Mouse (Mus musculus) heart, embryonic 16.5 days (tissue): ENCODE measurements around the gene 1700022I11Rik. TPM values are rescaled to one million over a fixed set of nuclear protein-coding genes. Genes with fewer than 3 reads are reported as not detected.

ENCODE experiments used
- ATAC-seq: fragments of 200-750 bp; cut with Nextera tagmentation; replicated peaks from 2 replicates; pipeline ENCODE4 v1.8.0; 2017; ENCODE audit warnings: moderate number of reproducible peaks; ENCODE audit not compliant: insufficient read depth, low FRiP score; ENCODE audit errors: extremely low read depth
- H3K27ac ChIP-seq: fragments of 300-500 bp; sonication (generic); 2 replicates; pipeline ENCODE4 v1.5.1; 2014; ENCODE audit warnings: mild to moderate bottlenecking, low read length, control low read depth, moderate library complexity
- H3K27me3 ChIP-seq: fragments of 300-500 bp; sonication (generic); 2 replicates; pipeline ENCODE4 v1.6.1; 2014; ENCODE audit warnings: low read length, mixed read lengths; ENCODE audit not compliant: control insufficient read depth, insufficient read depth
- H3K36me3 ChIP-seq: fragments of 300-500 bp; sonication (generic); 2 replicates; pipeline ENCODE4 v1.6.1; 2014; ENCODE audit not compliant: control insufficient read depth, insufficient read depth
- H3K4me1 ChIP-seq: fragments of 300-500 bp; sonication (generic); 2 replicates; pipeline ENCODE4 v1.6.1; 2014; ENCODE audit warnings: low read length, mixed read lengths; ENCODE audit not compliant: control insufficient read depth, insufficient read depth
- H3K4me2 ChIP-seq: fragments of 300-500 bp; sonication (generic); 2 replicates; pipeline ENCODE4 v1.6.1; 2014; ENCODE audit warnings: low read depth, mild to moderate bottlenecking, control low read depth, low read length
- H3K4me3 ChIP-seq: fragments of 300-500 bp; sonication (generic); 2 replicates; pipeline ENCODE4 v1.5.1; 2014; ENCODE audit warnings: mild to moderate bottlenecking, control low read depth, low read length
- H3K9ac ChIP-seq: fragments of 300-500 bp; sonication (generic); 2 replicates; pipeline ENCODE4 v1.6.1; 2014; ENCODE audit warnings: low read length, control low read depth
- H3K9me3 ChIP-seq: fragments of 300-500 bp; sonication (generic); replicated peaks from 2 replicates; pipeline ENCODE4 v1.6.1; 2016; ENCODE audit warnings: low read length; ENCODE audit not compliant: control insufficient read depth
- WGBS: fragments of 180-500 bp; shearing (Covaris S2); extraction: QIAGEN DNeasy Blood & Tissue Kit; methylation state at CpG from one replicate; pipeline ENCODE4 v1.1.7; 2014; 5-methylcytosine and 5-hydroxymethylcytosine counted together
- polyA plus RNA-seq: library from polyadenylated mRNA; unstranded; fragments of >200 nt; fragmentation: Nextera tagmentation; extraction: Ambion mirVana; gene quantifications from 2 replicates; pipeline ENCODE4 v1.2.1, GENCODE M21; 2015

The 1700022I11Rik gene
- polyA plus RNA-seq, 1 experiment from 2014 or later = 1.4 TPM

GRCm38 (mm10) chr4:42949051-42949675 is 20.2 kb upstream of the 1700022I11Rik start:
- H3K4me1 ChIP-seq = peaks cover 39% of the 10 kb centered on the region
- H3K4me2 ChIP-seq = peak overlapping the region; percentile 73
- H3K36me3 ChIP-seq = no peaks in the 10 kb centered on the region
- H3K27ac ChIP-seq = peak overlapping the region; percentile 69
- peak overlapping the region; percentile 60 for H3K9ac ChIP-seq
- WGBS = 11% methylated on average over 14 of the region's 14 CpGs
- peaks cover 5% of the 10 kb centered on the region for H3K27me3 ChIP-seq
- no peaks in the 10 kb centered on the region for H3K9me3 ChIP-seq
- peak overlapping the region; percentile 79 for H3K4me3 ChIP-seq
- ATAC-seq = no peak

GRCm38 (mm10) chr4:42949676-42950051 is 19.7 kb upstream of the 1700022I11Rik start, which contains the start of gene Dnajb5:
Dnajb5 (plus strand) TSS chr4:42949814.
- Histone ChIP-seq H3K4me1 (peaks cover 42% of the 10 kb centered on the region), H3K9me3 (no peaks in the 10 kb centered on the region), H3K36me3 (no peaks in the 10 kb centered on the region), H3K4me2 (peak within 1 kb of the TSS; percentile 73), H3K27me3 (peaks cover 5% of the 10 kb centered on the region), H3K27ac (peak within 1 kb of the TSS; percentile 98), H3K9ac (peak within 1 kb of the TSS; percentile 99), H3K4me3 (peak within 1 kb of the TSS; percentile 79)
- peak; percentile 89 for ATAC-seq
- WGBS = 1% methylated on average over 38 of the region's 39 CpGs

GRCm38 (mm10) chr4:42950065-42950558 is 19.3 kb upstream of the 1700022I11Rik start:
- Histone ChIP-seq H3K9me3 (no peaks in the 10 kb centered on the region), H3K9ac (peak overlapping the region; percentile 99), H3K4me1 (peaks cover 44% of the 10 kb centered on the region), H3K4me3 (peak overlapping the region; percentile 79), H3K36me3 (no peaks in the 10 kb centered on the region), H3K27ac (peak overlapping the region; percentile 98), H3K27me3 (peaks cover 5% of the 10 kb centered on the region), H3K4me2 (peak overlapping the region; percentile 73)
- 2% methylated on average over 15 of the region's 27 CpGs for WGBS
- ATAC-seq = peak; percentile 59

GRCm38 (mm10) chr4:42951206-42952195 is 17.9 kb upstream of the 1700022I11Rik start:
- no peak for ATAC-seq
- Histone ChIP-seq H3K9me3 (no peaks in the 10 kb centered on the region), H3K4me3 (peak overlapping the region; percentile 79), H3K27ac (peak overlapping the region; percentile 98), H3K4me2 (peak overlapping the region; percentile 73), H3K27me3 (peaks cover 4% of the 10 kb centered on the region), H3K9ac (peak overlapping the region; percentile 99), H3K36me3 (peaks cover under 1% of the 10 kb centered on the region), H3K4me1 (peaks cover 44% of the 10 kb centered on the region)
- WGBS = 60% methylated on average over 11 of the region's 11 CpGs

GRCm38 (mm10) chr4:42952563-42952962 is 16.8 kb upstream of the 1700022I11Rik start:
- Histone ChIP-seq H3K27me3 (no peaks in the 10 kb centered on the region; the same call in 1 of the 2 replicates), H3K4me3 (no peak overlapping the region), H3K36me3 (peaks cover 9% of the 10 kb centered on the region), H3K9ac (peak overlapping the region; percentile 99), H3K9me3 (no peaks in the 10 kb centered on the region), H3K27ac (peak overlapping the region; percentile 98), H3K4me2 (peak overlapping the region; percentile 73), H3K4me1 (peaks cover 44% of the 10 kb centered on the region)
- no peak for ATAC-seq
- WGBS = 77% methylated on average over 7 of the region's 7 CpGs

- peak overlapping the region; percentile 27; the same call in 1 of the 2 replicates for H3K4me3 ChIP-seq
- H3K27me3 ChIP-seq = no peaks in the 10 kb centered on the region
- H3K9ac ChIP-seq = peak overlapping the region; percentile 99
- peak overlapping the region; percentile 98 for H3K27ac ChIP-seq
- no peaks in the 10 kb centered on the region for H3K9me3 ChIP-seq
- peak; percentile 71 for ATAC-seq
- peaks cover 50% of the 10 kb centered on the region for H3K4me1 ChIP-seq
- peaks cover 9% of the 10 kb centered on the region for H3K36me3 ChIP-seq
- H3K4me2 ChIP-seq = peak overlapping the region; percentile 73
- 23% methylated on average over 10 of the region's 10 CpGs for WGBS
These were observed 15.8 kb upstream of the 1700022I11Rik start for GRCm38 (mm10) chr4:42953435-42954094.

- Histone ChIP-seq H3K4me1 (peaks cover 50% of the 10 kb centered on the region), H3K27me3 (no peaks in the 10 kb centered on the region), H3K4me2 (peak overlapping the region; percentile 33; the same call in 1 of the 2 replicates), H3K27ac (peak overlapping the region; percentile 98), H3K36me3 (peaks cover 9% of the 10 kb centered on the region), H3K9ac (peak overlapping the region; percentile 67), H3K4me3 (no peak overlapping the region; the same call in 1 of the 2 replicates), H3K9me3 (no peaks in the 10 kb centered on the region)
- ATAC-seq = no peak
- WGBS = 12% methylated on average over 10 of the region's 10 CpGs
These were observed 15.1 kb upstream of the 1700022I11Rik start for GRCm38 (mm10) chr4:42954297-42954696.

GRCm38 (mm10) chr4:42955200-42955599 is 14.2 kb upstream of the 1700022I11Rik start:
- WGBS = 89% methylated on average over 3 of the region's 3 CpGs
- no peak for ATAC-seq
- H3K27ac ChIP-seq = peak overlapping the region; percentile 16; the same call in 1 of the 2 replicates
- H3K4me2 ChIP-seq = no peak overlapping the region
- no peak overlapping the region for H3K4me3 ChIP-seq
- H3K27me3 ChIP-seq = no peaks in the 10 kb centered on the region
- H3K36me3 ChIP-seq = peaks cover 9% of the 10 kb centered on the region
- H3K9ac ChIP-seq = no peak overlapping the region
- peaks cover 58% of the 10 kb centered on the region for H3K4me1 ChIP-seq
- H3K9me3 ChIP-seq = no peaks in the 10 kb centered on the region
